Mouse (Mus musculus) urinary bladder, postnatal 14 days (tissue): ENCODE results near the gene Twist2.
A peak's percentile ranks its signal among the peaks of the same experiment; 100 is the strongest.

ENCODE experiments used
- DNase-seq: peaks from one replicate; pipeline ENCODE4 v3.0.0; 2021; ENCODE audit warnings: low spot score

Gene Twist2

DNA sequence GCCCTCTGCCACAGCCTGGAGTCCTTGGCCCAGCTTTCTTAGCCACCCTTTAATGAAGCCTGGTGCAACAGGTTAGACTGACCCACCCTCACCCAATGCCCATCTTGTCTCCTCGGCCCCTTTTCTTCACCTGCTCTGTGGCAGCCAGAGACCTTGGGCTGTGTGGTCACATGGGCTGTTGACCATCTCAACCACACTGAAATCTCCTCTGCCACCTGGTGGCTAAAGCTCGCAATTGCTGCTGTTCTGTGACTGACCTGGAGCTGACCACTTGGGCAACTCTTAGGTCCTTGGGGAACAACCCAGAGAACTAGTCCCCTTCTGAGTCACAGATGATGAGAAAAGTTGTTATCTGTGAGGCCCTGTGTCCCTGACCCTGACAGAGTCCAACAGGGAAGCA, 73.4 kb downstream of the Twist2 start:
- DNase-seq: peak; percentile 82

DNA sequence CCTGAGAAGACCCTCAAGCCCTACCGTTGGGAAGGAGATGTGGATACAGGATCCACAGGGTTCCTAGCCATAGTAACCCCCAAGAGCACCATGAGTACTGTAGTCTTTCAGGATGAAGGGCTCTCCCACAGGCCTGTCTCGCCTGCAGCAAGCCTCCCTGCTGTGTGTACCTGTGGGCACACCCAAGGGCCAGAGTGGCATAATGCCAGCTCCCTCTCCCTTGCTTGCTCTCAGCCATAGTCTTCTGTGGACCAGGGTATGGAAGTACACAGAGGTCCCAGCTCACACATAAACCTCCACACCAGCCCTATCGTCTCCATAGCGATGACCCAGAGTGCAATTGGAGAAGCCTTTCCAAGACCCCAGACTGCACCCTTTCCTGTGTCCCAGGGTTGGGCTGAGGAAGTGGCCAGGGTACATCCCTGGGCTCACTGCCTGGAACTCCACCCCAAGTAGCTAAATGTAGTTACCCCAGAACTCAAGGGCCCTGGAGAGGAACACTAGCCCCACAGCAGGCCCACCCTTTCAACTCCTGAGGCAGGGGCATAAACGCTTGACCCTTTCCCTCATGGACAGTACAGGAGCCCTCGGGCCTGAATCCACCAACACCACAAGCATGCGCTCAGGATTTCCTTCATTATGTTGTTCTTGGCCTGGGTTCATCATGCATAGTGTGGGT, 73.9 kb downstream of the Twist2 start:
- DNase-seq: no peak

DNA sequence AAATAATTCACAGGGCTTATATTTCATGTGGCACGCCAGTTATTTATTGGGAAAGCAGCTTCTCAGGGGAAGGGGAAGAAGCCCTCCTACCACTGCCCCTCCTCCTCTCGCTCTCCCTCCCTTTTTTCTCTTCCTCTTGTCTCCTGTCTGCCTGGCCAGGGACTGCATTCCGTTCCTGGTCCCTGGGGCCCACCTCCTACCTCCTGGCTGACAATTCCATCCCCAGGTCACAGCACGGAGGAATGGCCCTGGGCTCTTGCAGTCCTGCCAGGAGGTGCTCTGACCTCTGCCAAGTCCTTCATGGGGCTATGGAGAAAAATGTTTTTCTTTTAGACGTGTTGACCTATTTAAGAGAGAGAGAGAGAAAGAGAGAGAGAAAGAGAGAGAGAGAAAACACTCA, 77.4 kb downstream of the Twist2 start:
- no peak for DNase-seq

DNA sequence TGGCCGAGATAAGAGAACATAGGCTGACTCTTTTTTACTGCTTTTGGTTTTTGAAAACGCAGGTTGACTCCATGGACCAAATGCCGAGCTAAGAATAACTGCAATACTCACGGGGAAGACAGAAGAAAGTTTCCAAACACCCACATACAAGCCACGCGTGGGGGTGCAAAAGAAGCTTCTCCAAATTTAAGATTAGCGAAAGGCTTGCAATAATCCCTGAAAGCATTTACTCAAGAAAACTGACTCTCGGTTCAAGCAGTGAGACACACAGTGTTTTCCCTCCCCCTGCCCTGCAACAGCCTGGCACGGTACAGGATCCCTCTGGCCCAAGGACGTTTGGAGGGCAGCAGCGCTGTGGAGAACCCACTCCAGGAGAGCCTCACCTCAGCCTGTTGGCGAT, 78.9 kb downstream of the Twist2 start:
- no peak for DNase-seq

DNA sequence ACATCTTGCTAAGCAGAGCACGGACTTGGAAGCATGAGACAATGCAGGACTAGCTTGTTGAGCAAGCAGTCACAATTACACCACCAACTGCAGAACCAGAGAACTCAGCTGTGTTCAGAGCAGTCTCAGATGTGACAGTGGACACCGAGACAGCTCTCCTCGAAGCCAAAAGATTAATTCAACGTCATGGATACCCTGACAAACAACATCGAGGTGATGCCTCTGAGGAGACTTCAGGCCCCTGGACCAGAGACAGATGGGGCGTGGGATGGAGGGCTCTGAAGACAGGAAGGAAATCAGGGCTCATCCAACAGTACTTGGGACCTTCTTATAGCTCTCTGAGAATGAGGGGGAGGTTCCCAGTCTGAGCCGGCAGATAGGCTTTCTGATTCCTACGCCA, 79.6 kb downstream of the Twist2 start:
- DNase-seq: no peak

DNA sequence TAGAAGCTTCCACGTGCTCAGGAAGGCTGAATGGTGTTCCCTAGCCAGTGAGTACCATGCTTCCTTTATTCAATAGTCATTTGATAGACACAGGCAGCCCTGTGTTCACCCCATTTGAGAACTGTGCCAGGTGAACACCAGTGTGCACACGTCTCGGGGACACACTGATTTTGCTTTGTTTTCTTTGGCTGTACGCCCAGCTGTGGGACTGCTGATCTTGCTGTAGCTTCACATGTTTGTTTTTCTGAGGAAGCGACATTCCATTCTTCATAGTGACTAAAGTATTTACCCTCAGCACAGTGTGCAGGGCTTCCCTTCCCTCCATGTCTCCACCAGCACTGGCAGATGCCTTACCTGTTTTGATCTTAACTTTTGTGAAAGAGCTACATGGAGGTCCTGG, 81.9 kb downstream of the Twist2 start:
- DNase-seq: peak; percentile 64

DNA sequence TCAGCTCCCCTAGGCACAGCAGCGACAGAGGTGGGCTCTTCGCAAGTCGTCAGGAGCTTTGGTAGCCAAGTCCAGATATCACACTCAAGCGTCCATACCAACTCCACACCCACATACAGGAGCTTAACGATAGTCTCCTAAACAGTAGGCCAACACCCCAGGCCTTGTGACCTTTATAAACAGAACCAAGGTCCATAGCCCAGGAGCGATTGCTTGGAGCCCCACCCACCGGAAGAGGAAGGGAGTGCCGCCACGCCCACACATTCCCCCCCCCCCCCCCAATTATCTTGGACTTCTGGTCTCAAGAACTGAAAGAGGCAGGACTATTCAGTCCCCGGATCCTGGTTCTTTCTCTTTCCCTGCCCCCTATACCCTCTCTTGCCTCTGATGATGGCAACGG, 92.3 kb downstream of the Twist2 start:
- DNase-seq: no peak

DNA sequence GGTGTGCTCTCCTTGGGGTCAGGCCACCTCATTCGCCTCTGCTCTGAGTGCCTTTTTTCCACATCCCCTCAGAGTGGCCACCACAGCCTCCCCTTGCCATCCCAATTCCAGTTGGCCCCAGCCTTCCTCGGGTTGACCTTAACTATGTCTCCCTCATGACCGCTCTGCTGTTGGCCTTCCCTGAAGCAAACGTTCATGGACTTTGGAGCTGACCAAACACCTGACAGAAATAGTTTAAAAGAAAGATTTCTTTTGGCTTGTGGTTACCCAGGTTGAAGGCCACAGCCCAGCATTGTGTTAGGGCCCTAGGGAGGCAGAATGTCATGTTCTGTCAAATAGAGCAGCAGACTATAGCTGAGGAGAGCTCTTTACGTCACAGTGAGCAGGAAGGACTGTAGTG, 93.0 kb downstream of the Twist2 start:
- DNase-seq: no peak

DNA sequence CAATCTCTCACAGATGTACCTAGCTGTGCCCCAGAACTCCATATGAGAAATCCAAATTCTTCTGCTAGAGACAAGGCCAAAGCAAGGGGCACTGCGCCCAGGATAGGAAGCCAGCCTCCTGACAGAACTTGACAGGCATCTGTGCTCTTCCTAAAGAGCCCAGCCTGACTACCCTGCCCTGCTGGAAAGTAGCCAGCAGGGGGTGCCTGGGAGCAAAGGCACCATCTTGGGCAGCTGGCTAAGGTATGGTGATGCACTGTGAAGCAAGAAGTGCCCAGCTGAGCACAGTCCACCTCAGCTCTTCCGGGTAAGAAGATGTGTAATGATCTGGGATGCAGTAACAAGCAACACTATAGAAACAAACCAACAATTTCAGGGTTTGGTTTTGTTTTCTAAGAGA, 95.8 kb downstream of the Twist2 start:
- no peak for DNase-seq
